Mouse (Mus musculus) brain, embryonic 14.5 days (tissue): ENCODE data around the gene Slpi.
"Not testable (repeated sequence)": the region's sequence is repeated elsewhere in the genome, so short reads cannot be mapped to it uniquely, and the experiment has no call there.

Source experiments
- CTCF ChIP-seq: fragments of 200-500 bp; IDR thresholded peaks from 2 replicates; pipeline ENCODE4 v1.5.1; 2012; ENCODE audit warnings: inconsistent platforms, mild to moderate bottlenecking, moderate library complexity, borderline replicate concordance; ENCODE audit not compliant: insufficient read depth, insufficient read length; ENCODE audit errors: extremely low read depth
- POLR2A ChIP-seq: fragments of 200-500 bp; IDR thresholded peaks from 2 replicates; pipeline ENCODE4 v1.6.1; 2012; ENCODE audit warnings: mild to moderate bottlenecking, inconsistent platforms, borderline replicate concordance; ENCODE audit not compliant: poor library complexity, insufficient read depth, insufficient read length, severe bottlenecking; ENCODE audit errors: extremely low read depth

GRCm38 (mm10) chr2:164347697-164348096 lies 41.2 kb downstream of the Slpi start:
- not testable (repeated sequence) for TF ChIP-seq POLR2A, CTCF
